Mouse (Mus musculus) hindlimb bud, embryonic 11.5 days (tissue): Measurements from ENCODE around the gene Tbc1d14.

Source experiments
- DNase-seq: peaks from one replicate; pipeline ENCODE4 v3.0.0-alpha.2; 2012; ENCODE audit warnings: low read depth, low spot score; ENCODE audit errors: extremely low spot score

The Tbc1d14 gene

DNA sequence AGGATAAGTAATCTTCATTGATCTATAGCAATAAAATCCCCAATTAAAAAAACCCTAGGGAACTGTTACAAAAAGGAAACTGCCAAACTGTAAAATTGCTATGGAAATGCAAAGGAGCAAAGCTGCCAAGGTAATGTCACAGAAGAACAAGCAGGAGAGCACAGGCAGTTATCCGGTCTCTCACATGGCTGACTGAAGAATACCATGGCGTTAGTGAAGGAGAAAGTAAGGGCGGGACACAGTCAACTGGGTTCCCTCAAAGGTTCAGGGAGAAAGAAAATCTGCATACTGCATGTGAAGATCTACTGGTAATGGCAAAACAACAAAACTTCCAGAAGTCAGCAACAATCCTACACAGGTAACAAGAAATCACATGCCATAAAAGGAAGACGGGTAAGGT, 36.8 kb downstream of the Tbc1d14 start:
- no peak for DNase-seq

DNA sequence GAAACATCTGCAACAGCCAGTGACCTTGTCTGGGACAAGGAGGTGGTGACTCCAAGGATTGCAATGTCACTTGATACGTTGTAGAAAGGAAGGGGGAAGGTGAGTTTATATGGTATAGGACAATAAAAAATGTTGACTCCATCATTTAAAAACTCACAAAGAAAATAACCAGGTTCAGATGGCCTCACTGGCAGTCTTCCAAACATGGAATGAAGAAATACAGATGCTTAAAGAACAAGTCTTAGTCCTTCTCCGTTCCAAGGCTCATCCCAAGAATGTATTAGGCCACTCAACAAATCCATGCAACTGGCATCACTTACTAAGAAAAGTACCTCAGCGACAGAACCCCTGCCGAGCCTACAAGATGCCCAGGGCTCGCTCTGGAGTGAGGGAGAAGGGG, 38.6 kb downstream of the Tbc1d14 start:
- no peak for DNase-seq

DNA sequence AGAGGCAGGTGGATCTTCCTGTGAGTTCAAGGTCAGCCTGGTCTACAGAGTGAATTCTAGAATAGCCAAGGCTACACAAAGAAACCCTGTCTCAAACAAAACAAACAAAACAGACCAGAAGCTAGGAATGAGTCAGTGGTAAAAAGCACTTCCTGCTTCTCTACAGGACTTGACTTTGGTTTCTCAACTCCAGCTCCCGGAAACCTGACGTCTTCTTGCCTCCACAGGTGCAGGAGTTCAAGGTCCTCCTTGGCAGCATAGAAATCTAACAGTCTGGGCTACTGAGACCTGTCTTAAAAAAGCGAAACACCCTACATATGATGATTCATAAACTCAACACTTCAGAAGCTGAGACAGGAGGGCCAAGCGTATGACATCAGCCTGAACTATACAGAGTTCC, 39.2 kb downstream of the Tbc1d14 start:
- no peak for DNase-seq

DNA sequence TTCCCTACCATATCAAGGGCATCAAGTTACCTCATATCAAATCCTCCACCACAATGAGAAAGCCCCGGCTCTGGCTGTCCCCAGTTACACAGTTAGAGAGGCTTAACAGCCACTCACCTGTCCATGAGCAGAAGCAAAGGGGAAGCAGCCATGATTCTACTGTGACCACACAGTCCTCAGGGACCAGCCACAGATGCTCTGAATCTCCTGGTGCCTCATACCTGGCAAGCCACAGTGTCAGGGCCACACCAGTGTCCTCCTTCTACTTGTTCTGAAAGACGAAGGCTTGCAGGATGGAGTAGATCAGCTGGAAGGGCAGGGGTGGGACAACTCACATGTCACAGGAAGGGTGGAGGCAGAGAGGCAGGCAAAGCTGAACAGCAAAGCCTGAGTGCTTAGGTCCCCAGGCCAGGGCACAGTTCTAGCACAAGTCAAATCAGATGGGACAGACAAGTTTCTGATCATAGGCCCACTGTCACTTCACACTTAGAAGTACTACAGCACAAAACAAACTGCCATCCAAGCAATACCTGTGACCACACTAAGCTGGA, 39.9 kb downstream of the Tbc1d14 start:
- DNase-seq: no peak

DNA sequence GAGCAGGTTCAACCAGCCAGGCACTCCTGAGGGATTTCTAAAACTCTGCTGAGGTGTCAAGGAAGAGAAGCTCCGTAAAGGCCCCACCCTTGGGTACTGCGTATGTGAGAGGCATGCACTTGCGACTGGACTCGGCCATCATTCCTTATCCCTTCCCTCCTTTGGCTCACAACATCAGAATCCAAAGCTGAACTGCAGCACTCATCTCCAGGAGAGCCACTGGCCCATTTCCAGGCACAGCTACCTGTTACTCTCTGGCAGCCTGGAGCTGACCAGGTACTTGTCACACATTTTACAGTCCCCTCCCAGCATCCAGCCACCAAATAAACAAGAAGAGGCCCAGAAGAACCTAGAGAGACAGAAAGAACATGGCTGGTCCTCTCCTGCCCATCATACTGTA, 40.7 kb downstream of the Tbc1d14 start:
- DNase-seq: no peak

DNA sequence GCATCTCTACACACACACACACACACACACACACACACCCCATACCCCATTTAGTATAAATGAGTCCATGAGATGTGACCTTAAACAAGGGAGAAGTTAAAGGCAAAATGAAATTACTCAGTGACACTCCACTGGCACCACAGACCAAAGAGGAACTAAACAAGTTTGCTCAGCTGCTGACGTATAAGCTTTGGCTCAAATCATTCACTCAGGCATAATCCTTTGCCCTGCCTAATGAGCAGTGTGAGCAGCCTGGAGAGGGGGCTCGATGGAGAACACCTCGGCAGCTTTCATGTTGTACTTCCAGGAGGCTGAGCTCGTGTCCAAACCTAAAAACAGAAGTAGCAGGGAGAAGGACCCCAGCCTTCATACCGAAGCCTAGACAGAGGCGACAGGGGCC, 43.8 kb downstream of the Tbc1d14 start:
- DNase-seq: no peak

DNA sequence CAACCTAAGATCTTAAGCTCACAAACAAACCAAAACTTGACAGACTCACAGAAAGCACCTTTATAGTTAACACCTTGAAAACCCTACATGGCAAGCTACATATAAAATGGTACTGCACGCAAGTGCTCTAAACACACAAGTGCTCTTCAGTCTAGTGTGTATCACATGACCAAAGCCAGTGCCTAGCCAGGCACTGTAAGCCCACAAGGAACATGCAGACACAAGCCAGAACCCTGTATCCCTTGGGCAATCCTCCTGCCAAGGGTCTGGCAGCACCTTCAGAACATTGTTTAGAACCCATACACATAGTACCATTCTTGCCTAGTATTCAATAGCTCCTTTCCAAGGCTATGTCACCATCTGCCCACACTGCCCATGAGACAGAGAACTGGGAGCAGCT, 48.3 kb downstream of the Tbc1d14 start:
- DNase-seq: no peak

DNA sequence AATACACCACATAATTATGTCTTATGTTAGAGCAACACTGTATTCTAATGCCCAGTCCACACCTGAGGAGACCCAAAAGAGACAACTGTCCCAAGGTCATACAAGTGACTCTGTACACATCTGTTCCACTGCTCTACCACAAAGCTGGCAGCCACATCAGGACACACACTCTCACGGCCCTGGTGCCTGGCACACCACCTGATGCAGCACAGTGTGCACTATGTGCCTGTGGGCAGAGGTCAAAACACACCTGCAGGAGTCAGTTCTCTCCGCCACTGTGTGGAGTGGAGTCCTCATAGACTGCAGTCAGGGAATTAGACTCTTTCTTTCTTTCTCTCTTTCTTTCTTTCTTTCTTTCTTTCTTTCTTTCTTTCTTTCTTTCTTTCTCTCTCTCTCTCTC, 52.1 kb downstream of the Tbc1d14 start:
- no peak for DNase-seq

DNA sequence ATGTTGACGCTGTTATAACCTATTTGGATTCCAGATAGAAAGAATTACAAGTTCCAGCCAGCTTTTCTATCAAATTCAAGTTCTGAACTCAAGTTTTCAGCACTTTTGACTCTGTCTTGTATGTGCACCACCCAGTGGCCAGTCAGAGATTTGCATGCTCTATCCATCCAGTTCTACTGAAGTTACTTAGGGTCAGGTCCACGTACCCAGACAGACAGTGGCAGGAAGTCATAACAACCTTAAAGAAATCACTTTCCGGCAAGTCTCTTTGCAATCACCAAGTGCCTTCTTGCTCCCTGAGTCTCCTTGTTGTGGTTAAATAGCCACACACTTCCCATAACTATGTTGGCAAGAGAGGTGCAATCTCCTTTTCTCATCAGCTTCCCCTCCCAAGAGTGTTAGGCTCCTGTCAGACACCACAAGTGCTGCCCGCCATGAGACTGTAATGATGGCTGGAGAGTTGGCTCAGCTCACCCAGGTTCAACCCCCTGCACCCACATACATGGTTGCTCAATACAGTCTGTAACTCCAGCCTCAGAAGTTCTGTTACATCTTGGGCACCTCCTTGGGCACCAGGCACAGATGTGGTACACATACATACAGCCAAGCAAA, 54.4 kb downstream of the Tbc1d14 start:
- no peak for DNase-seq

DNA sequence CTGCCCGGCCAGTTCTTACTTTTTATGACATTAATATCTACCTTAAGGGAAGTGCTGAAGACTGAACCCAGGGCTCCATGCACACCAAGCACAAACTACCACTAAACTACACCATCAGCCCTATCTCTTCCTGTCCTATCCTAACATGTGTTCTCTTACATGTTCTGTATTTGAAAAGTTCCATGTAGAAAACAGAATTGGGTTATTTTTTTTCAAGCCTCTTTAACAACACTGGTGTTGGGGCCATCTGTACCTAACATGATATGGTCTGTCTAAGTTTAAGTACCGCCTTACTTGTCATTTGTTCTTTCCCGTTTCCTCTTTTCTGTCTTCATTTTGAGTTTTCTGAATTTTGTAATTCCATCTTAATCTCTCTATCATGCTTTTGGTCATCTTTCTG, 56.7 kb downstream of the Tbc1d14 start:
- DNase-seq: no peak

DNA sequence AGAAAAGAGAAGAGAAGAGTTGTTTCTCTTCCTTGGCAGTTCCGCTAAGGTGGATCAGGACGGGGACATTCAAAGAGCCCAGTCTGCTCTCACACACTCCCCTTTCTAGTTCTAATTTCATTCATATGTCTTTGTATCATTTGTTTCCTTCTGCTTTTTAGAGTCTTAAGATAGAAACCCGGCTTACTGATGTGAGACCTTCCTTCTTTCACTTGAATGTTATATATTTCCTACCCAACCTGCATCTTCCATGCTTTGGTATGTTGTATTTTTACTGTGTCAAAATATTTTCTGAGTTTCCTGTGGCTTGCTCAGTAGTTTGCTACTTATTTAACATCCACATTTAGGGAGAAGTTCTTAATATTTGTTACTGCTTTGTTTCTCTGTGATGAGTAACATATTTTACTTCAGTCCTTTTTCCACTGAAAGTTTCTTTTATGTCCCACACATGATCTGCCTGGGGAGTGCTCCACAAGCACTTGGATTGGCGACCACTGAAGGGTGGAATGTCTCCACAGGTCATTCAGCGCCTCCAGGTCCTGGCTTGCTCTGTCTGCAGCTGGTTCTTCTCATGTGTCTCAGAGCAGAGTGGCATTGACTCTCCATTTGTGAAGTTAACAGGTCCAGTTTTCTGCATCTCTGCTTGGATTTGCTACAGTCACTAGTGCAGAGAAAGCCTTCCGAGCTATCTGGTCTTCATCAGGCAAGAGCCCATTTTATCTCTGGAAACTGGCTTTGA, 57.5 kb downstream of the Tbc1d14 start:
- DNase-seq: no peak

DNA sequence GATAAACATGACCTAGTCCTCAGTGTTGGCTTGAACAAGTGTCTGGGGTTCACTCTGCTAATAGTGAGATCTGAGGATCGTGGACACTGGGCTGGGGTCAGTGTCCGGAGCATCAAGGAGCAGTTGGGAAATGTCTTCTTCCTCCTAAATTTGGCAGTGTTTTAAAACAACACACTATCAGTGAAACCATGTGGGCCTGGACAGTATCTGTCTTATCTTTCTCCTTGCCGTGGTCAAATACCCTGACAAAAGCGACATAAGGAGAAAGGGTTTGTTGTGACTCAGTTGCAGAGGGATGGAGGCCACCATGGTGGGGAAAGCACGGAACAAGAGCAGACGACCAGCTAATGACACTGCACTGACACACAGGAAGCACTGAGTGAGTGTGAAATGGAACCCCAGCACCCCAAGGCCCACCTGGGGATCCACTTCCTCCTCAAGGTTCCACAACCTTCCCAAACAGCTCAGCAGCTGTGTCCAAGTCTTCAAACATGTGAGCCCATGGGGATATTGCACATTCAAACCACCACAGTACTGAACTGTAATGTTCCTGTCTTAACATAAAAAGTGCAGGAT, 58.5 kb downstream of the Tbc1d14 start:
- no peak for DNase-seq

DNA sequence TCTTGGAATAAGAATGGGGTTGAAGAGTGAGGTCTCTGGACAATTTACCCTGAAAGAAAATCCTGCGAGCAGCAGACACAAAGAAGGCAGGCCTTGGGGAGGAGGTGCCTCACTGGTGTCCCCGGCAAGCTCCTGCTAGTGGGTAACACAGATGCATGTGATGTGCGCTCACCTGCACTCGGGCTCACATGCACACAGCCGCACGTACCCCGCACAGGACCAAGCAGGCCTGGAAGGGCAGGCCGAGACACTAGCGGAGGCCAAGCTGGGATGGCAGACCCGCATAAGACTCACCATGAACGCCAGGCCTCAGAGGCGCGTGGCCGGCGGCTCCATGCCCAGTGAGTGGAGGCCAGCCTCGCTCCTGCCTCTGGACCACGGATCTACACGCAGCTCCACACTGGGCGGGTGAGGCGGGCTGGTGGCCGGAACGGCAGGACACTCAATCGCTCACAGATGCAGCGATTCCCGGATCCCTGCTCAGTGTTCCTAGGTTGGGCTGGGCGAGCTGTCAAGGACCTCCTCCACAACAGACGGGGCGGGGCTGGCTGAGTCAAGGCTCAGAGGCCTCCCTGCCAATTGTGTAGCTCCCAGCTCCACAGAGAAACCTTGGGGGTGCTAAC, 62.8 kb downstream of the Tbc1d14 start:
- peak; percentile 67 for DNase-seq

DNA sequence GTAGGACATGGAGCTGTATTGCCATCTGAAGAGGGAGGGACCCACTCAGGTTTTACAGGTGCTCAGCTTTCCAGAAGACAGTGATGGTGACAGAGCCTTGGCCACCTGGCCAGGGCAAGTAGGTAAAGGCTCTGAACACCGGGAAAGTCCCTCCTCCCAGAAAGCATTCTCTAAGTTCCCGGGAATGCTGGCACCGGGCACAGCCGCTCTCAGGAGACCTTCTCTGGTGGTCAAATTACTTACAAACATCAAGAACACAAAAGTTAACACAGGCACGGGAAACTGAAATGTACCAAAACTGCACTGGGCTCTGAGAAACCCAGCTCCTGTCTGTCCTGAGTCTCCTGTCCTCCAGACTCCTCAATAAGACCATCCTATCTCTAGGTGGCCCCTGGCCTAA, 63.4 kb downstream of the Tbc1d14 start:
- no peak for DNase-seq

DNA sequence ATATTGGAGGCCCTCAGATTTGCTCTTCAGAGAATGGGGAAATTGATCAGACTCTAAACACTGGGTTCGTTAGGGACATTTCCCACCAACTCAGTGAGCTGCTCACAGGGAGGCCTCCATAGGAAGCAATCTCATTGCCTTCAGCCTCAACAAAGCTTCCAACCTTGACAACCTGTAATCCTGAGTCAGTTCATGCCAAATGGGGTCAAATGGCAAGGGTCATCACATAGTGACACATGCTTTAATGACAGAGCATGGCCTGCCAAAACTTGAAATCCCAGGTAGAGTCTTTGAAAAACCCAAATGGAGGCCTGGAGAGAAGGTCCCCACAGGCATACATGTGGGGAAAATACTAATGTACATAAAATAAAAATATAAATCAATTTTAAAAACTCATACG, 66.2 kb downstream of the Tbc1d14 start:
- no peak for DNase-seq

DNA sequence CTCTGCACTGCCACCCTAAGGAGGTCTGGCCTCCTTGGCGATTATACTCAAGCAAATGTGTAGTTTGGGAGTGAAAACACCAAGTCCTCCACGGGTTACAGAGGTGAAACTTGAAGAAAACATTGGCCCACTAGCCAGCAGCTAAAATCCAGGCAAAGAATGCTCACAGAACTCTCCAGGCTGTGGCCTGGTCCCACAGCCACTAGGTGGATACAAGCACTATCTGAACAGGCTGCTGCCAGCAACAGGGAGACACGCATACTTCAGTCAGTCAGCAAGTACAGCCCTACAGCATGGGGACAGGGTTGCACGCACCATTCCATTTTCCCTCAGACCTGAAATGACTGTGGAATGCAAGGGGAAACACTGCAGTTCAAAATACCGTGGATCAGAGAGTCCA, 66.8 kb downstream of the Tbc1d14 start:
- DNase-seq: no peak

DNA sequence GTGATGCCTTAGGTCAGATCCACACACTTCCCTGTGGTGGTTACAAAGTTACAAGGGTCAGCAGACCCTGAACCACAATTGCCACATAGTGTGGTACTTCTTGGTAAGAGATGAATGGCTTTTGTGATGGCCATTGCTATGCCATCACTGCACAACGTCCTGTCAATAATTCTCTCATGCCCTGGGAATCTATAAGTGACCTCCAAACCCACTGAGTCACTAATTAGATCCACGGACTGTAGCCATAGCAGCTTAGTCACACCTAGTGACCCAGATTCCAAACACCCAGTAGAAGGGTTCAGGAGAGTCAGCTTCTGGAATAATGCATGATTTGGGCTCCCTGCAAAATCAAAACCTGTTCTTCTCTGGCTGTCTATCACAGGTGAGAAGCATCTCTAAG, 67.9 kb downstream of the Tbc1d14 start:
- no peak for DNase-seq

DNA sequence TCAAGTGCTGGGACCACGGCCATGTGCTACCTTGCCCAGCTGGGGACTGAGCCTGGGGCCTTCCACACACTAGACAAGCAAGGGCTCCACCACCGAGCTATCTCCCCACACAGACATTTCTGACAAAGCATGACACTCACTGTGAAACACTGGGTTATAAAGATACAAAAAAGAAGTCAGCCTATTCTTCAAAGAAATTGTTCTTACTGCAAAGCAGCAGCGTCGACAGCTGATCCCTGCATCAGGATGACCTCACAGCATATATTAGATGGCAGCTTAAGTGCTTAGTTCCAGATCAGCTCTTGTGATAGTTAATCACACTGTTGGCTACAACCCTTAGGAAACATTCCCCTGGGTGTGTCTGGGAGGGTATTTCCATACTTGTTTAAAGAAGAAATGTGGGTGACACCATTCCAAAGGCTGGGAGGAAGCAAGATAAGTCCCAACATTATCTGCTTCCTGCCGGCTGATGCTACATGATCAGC, 69.8 kb downstream of the Tbc1d14 start:
- DNase-seq: no peak

DNA sequence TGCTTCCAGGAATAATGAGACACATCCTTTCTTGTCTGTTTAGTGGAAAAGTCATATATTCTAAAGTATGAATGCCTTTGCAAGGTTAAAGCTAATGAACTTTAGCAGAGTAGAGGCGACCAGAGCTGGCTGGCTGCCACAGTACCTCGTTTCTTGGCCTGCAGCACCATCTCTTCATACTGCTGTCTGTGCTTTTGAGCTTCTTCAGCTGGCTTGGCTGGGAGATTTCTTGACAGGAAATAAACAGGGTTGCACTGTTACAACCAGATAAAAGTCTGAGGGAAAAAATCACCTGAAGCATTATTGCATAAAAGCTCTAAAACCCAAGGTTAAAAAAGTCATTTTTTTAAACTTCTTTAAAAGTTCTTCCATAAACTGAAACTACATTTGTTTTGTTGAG, 70.3 kb downstream of the Tbc1d14 start:
- DNase-seq: no peak

DNA sequence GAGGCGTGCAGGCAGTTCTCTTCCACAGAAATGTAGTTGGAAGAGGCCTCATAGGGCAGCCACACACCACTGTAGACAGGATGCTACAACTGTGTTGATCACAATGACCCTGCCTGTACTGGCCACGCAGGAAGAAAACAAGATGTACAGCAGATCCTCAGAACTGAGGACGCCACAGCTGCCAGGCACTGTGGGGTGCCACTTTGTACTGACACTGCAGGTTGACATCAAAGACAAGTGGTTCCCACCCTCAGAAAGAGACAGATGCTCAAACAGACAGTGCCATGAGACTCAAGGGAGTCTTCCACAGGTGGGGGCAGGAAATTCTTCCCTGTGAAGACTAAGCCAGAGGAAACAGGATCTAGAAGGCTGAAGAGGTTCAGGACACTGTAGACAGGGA, 73.3 kb downstream of the Tbc1d14 start:
- DNase-seq: no peak

DNA sequence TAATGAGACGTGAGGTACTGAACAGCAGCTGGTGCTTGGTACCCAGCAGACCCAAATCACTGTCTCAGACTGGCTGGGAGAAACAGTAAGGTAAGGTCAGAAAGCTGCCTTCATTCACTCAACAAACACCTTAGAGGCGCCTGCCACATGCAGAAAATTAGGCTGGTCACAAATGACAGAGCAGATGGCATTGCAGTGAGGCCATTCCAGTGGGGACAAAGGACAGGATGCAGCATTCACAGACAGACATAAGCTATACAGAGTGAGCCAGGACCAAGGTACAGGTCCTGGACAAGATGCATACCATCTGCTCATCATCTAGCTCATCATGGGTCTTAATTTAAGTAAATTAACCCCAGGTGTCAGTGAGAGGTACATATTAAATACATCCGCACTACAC, 75.5 kb downstream of the Tbc1d14 start:
- DNase-seq: no peak

DNA sequence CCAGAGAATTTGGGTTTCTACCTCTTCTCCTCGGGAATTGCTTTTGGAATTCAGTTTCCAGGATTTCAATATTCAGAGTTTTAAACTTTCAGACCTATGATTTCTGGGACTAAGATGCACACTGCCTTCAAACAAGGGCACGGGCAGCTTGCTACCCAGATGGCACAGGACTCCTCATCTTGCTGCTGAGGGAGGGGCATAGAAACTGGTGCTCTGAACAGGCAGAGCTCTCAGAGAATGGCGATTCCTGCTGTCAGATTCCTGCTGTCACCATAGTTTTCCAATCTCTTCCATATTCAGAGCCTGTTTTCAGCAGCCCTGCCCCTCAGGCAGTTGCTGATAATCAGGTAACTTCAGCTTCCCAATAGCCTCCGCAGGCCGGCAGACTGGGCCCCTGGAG, 77.5 kb downstream of the Tbc1d14 start:
- DNase-seq: no peak
